Mouse (Mus musculus) liver, adult 2 months (tissue): ENCODE data around the gene Odf4. TPM values are rescaled to one million over a fixed set of nuclear protein-coding genes. Genes with fewer than 3 reads are reported as not detected.

ENCODE experiments used
- DNase-seq: peaks from one replicate; pipeline ENCODE4 v3.0.0-alpha.2; 2011; ENCODE audit warnings: low read depth, low spot score; ENCODE audit errors: extremely low read depth
- H3K27ac ChIP-seq: fragments of 200-500 bp; replicated peaks from 2 replicates; pipeline ENCODE4 v1.5.1; 2012; ENCODE audit warnings: low read depth, mild to moderate bottlenecking, control low read depth, inconsistent platforms, low read length; ENCODE audit not compliant: insufficient read depth
- H3K27me3 ChIP-seq: fragments of 200-500 bp; 2 replicates; pipeline ENCODE4 v1.6.1; 2012; ENCODE audit warnings: mild to moderate bottlenecking, moderate library complexity, low read length, inconsistent platforms; ENCODE audit not compliant: control insufficient read depth, insufficient read depth
- H3K36me3 ChIP-seq: fragments of 200-500 bp; 2 replicates; pipeline ENCODE4 v1.6.1; 2012; ENCODE audit warnings: low read length, inconsistent platforms; ENCODE audit not compliant: control insufficient read depth, insufficient read depth
- H3K4me1 ChIP-seq: fragments of 200-500 bp; 2 replicates; pipeline ENCODE4 v1.6.1; 2011; ENCODE audit warnings: low read length; ENCODE audit not compliant: control insufficient read depth, insufficient read depth
- H3K4me3 ChIP-seq: fragments of 200-500 bp; 2 replicates; pipeline ENCODE4 v1.5.1; 2011; ENCODE audit warnings: low read depth, mild to moderate bottlenecking, control low read depth, low read length, moderate library complexity; ENCODE audit not compliant: insufficient read depth
- H3K79me2 ChIP-seq: fragments of 200-500 bp; 2 replicates; pipeline ENCODE4 v1.6.1; 2012; ENCODE audit warnings: inconsistent platforms, mild to moderate bottlenecking, low read length, moderate library complexity; ENCODE audit not compliant: control insufficient read depth, insufficient read depth
- H3K9ac ChIP-seq: fragments of 200-500 bp; 2 replicates; pipeline ENCODE4 v1.6.1; 2012; ENCODE audit warnings: low read depth, mild to moderate bottlenecking, control low read depth, inconsistent platforms, low read length
- CTCF ChIP-seq: fragments of 200-500 bp; IDR thresholded peaks from 2 replicates; pipeline ENCODE4 v1.5.1; 2011; ENCODE audit warnings: low read depth, low read length, control low read depth
- POLR2A ChIP-seq: fragments of 200-500 bp; IDR thresholded peaks from 2 replicates; pipeline ENCODE4 v1.6.1; 2011; ENCODE audit warnings: low read length, control low read depth; ENCODE audit not compliant: insufficient read depth; ENCODE audit errors: extremely low read depth
- WGBS: fragments of 180-500 bp; shearing (Covaris S2); methylation state at CpG from one replicate; pipeline ENCODE4 v1.1.7; 2018; 5-methylcytosine and 5-hydroxymethylcytosine counted together
- polyA plus RNA-seq: library from polyadenylated mRNA; depleted of rRNA; stranded (reverse); fragments of >200 nt; gene quantifications from 2 replicates; pipeline ENCODE4 v1.2.3, GENCODE M21; 2012
- total RNA-seq: library from RNA; depleted of rRNA; stranded (reverse); fragments of >200 nt; gene quantifications from 2 replicates; pipeline ENCODE4 v1.2.3, GENCODE M21; 2014

Gene Odf4
- total and polyA plus RNA-seq, 2 experiments = not detected

DNA sequence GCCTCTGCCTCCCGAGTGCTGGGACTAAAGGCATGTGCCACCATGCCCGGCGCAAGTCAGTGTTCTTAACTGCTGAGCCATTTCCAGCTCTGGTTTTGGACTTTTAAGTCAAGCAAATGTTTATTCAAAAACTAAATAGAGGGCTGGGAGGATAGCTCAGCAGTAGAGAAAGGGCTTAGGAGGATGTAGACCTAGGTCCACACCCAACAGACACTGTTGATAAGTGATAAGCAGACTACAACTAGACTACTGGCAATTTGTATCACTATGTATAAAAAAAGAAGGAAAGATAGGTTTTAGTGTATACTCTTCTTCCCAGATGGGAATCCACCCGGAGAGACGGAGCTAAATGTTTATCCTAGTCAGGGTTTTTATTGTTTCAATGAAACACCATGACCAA, 30.6 kb downstream of the Odf4 start:
- Histone ChIP-seq H3K27ac (no peak overlapping the region), H3K4me1 (no peaks in the 10 kb centered on the region), H3K9ac (no peak overlapping the region), H3K79me2 (no peaks in the 10 kb centered on the region), H3K27me3 (no peaks in the 10 kb centered on the region), H3K36me3 (no peaks in the 10 kb centered on the region), H3K4me3 (no peak overlapping the region)
- WGBS = 81% methylated on average over 5 of the region's 5 CpGs
- TF ChIP-seq POLR2A = no peak
- TF ChIP-seq CTCF = no peak
- no peak for DNase-seq

- Histone ChIP-seq H3K4me1 (no peaks in the 10 kb centered on the region), H3K27me3 (no peaks in the 10 kb centered on the region), H3K36me3 (no peaks in the 10 kb centered on the region), H3K79me2 (no peaks in the 10 kb centered on the region), H3K9ac (no peak overlapping the region), H3K4me3 (no peak overlapping the region), H3K27ac (no peak overlapping the region)
- 80% methylated on average over 12 of the region's 12 CpGs for WGBS
- TF ChIP-seq CTCF = no peak
- TF ChIP-seq POLR2A = no peak
- DNase-seq = no peak
Observed at GRCm38 (mm10) chr11:68893911-68894464, 32.9 kb downstream of the Odf4 start.

DNA sequence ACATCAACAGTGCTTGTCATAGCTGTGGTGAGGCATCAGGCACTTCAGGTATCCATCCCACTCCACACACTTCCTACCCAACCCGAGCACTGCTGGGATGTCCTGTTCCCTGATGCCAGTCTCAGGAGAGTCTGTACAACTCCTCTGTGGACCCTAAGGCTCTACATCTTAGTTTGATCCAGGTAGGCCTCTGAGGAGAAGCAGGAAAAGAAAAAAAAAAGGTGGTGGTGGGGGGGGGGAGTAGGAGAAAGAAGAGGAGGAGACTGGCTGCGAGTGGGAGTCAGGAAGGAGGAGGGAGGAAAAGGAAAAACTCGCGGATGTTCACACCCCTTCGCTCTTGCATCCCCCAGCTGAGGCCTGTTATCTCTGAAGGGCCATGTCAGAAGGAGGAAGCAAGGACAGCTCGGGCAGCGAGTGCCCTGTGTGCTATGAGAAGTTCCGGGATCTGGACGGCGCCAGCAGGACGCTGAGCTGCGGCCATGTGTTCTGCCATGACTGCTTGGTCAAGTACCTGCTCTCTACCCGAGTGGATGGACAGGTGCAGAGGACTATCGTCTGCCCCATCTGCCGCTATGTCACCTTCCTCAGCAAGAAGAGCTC, 34.5 kb downstream of the Odf4 start:
- Histone ChIP-seq H3K27ac (0 out of 2 replicates have a peak overlapping the region, but pooled peaks have one; percentile 25), H3K79me2 (no peaks in the 10 kb centered on the region)

DNA sequence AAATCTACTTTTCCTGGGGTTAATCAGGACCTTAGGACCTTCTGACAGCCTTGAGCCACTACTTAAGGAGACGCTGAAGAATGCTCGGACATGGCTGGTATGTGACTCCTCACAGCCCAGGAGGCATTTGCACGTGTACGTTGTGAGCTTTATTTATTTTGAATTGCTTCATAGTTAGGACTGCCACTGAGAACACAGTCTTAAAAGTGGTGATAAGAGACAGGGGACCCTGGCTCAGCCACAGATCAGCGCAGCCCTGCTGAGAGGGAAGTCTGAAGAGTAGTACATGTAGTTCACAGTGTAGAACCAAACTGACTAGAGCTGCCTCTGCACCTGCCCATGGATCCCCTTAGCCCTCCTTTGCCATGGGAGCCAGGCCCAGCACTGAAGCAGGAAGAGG, 35.1 kb downstream of the Odf4 start:
- no peaks in the 10 kb centered on the region for H3K27me3 ChIP-seq

More for the DNA sequence above, 34.5 kb downstream of the Odf4 start:
- Histone ChIP-seq H3K4me3 (peak overlapping the region; percentile 23; the same call in 1 of the 2 replicates), H3K9ac (no peak overlapping the region), H3K27me3 (no peaks in the 10 kb centered on the region), H3K4me1 (no peaks in the 10 kb centered on the region), H3K36me3 (no peaks in the 10 kb centered on the region)
- no peak for DNase-seq
- 62% methylated on average over 15 of the region's 15 CpGs for WGBS
- no peak for TF ChIP-seq CTCF
- no peak for TF ChIP-seq POLR2A

DNA sequence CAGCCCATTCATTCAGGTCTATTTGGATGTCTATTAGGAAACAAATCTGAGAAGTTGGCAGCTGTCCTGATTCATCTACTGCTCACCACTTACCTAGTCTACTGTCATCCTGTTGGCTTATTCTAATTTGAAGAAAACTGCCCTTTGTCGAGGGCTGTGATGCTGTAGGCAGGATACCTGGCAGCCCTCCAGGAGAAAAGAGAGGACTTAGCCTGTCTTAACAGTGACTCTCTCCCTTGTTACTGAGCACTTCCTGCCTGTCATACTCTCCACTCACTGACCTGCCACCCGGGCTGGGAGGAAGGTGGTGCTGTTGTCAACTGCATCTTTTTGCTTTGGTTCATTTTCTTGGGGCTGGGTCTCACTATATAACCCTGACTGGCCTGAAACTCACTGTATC, 36.3 kb downstream of the Odf4 start:
- TF ChIP-seq POLR2A = no peak
- Histone ChIP-seq H3K4me1 (no peaks in the 10 kb centered on the region), H3K36me3 (no peaks in the 10 kb centered on the region), H3K27ac (no peak overlapping the region), H3K79me2 (no peaks in the 10 kb centered on the region), H3K27me3 (no peaks in the 10 kb centered on the region), H3K9ac (no peak overlapping the region), H3K4me3 (no peak overlapping the region)
- DNase-seq = no peak
- 28% methylated on average over 2 of the region's 2 CpGs for WGBS

More for the DNA sequence above, 35.1 kb downstream of the Odf4 start:
- H3K36me3 ChIP-seq = no peaks in the 10 kb centered on the region
- H3K4me1 ChIP-seq = no peaks in the 10 kb centered on the region
- no peaks in the 10 kb centered on the region for H3K79me2 ChIP-seq
- DNase-seq = no peak
- H3K9ac ChIP-seq = no peak overlapping the region
- H3K27ac ChIP-seq = no peak overlapping the region
- 65% methylated on average over 5 of the region's 5 CpGs for WGBS
- no peak overlapping the region for H3K4me3 ChIP-seq
- no peak for TF ChIP-seq CTCF
- TF ChIP-seq POLR2A = no peak

GRCm38 (mm10) chr11:68888653-68889052, 38.2 kb downstream of the Odf4 start:
- no peak for DNase-seq
- H3K27me3 ChIP-seq = no peaks in the 10 kb centered on the region
- H3K27ac ChIP-seq = no peak overlapping the region
- no peaks in the 10 kb centered on the region for H3K36me3 ChIP-seq
- H3K4me3 ChIP-seq = no peak overlapping the region
- no peaks in the 10 kb centered on the region for H3K4me1 ChIP-seq
- TF ChIP-seq POLR2A = no peak
- TF ChIP-seq CTCF = no peak
- no peak overlapping the region for H3K9ac ChIP-seq
- 73% methylated on average over 2 of the region's 2 CpGs for WGBS
- H3K79me2 ChIP-seq = no peaks in the 10 kb centered on the region
